Mouse (Mus musculus) hindbrain, embryonic 13.5 days (tissue): ENCODE results near the gene Gstp2. TPM values are rescaled to one million over a fixed set of nuclear protein-coding genes. Genes with fewer than 3 reads are reported as not detected.
"Not testable (repeated sequence)": the region's sequence is repeated elsewhere in the genome, so short reads cannot be mapped to it uniquely, and the experiment has no call there.

Experiments
- ATAC-seq: fragments of 200-750 bp; cut with Nextera tagmentation; 2 replicates; pipeline ENCODE4 v1.8.0; 2017; ENCODE audit warnings: moderate TSS enrichment; ENCODE audit not compliant: low FRiP score
- H3K27ac ChIP-seq: fragments of 300-500 bp; sonication (generic); 2 replicates; pipeline ENCODE4 v1.5.1; 2015; ENCODE audit warnings: inconsistent platforms, mild to moderate bottlenecking, moderate library complexity
- H3K27me3 ChIP-seq: fragments of 300-500 bp; sonication (generic); 2 replicates; pipeline ENCODE4 v1.6.1; 2015; ENCODE audit warnings: mild to moderate bottlenecking, inconsistent platforms
- H3K36me3 ChIP-seq: fragments of 300-500 bp; sonication (generic); 2 replicates; pipeline ENCODE4 v1.6.1; 2015; ENCODE audit warnings: mild to moderate bottlenecking, inconsistent platforms
- H3K4me1 ChIP-seq: fragments of 300-500 bp; sonication (generic); replicated peaks from 2 replicates; pipeline ENCODE4 v1.6.1; 2015; ENCODE audit warnings: inconsistent platforms
- H3K4me2 ChIP-seq: fragments of 300-500 bp; sonication (generic); 2 replicates; pipeline ENCODE4 v1.6.1; 2015; ENCODE audit warnings: inconsistent platforms, mild to moderate bottlenecking, moderate library complexity
- H3K4me3 ChIP-seq: fragments of 300-500 bp; sonication (generic); 2 replicates; pipeline ENCODE4 v1.5.1; 2015; ENCODE audit warnings: mild to moderate bottlenecking, inconsistent platforms
- H3K9ac ChIP-seq: fragments of 300-500 bp; sonication (generic); 2 replicates; pipeline ENCODE4 v1.6.1; 2015; ENCODE audit warnings: mild to moderate bottlenecking, inconsistent platforms
- H3K9me3 ChIP-seq: fragments of 300-500 bp; sonication (generic); 2 replicates; pipeline ENCODE4 v1.6.1; 2016; ENCODE audit warnings: inconsistent platforms
- whole genome bisulfite sequencing: fragments of 180-500 bp; shearing (Covaris S2); methylation state at CpG from one replicate; pipeline ENCODE4 v1.1.7; 2015; 5-methylcytosine and 5-hydroxymethylcytosine counted together
- polyA plus RNA-seq: library from polyadenylated mRNA; unstranded; fragments of >200 nt; fragmentation: Nextera tagmentation; extraction: Ambion mirVana; gene quantifications from 2 replicates; pipeline ENCODE4 v1.2.1, GENCODE M21; 2015

The Gstp2 gene
- polyA plus RNA-seq, 1 experiment from 2014 or later, result 1.4 TPM

DNA sequence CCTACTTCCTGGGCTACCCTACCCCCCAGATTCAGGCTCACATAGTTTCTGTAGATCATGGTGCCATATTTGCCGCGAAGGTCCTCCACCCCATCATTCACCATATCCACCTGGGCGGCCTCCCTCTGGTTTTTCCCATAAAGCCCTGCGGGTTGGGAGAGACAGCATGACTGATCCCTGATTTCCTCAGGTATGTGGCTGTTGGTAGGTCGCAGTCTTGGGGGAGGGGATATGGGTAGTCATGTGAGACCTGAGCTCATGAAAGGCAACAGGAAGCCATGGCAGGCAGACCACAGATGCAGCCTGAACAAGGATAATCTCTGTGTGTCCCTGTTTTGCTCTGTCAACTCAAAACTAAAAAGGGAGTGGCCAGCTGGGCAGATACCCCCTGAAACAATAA lies 4.9 kb downstream of the Gstp2 start:
- peaks cover 21% of the 10 kb centered on the region for H3K4me1 ChIP-seq
- not testable (repeated sequence) for H3K9me3 ChIP-seq, ATAC-seq, H3K27me3 ChIP-seq, H3K4me2 ChIP-seq, H3K36me3 ChIP-seq, H3K9ac ChIP-seq, H3K4me3 ChIP-seq, H3K27ac ChIP-seq
- whole genome bisulfite sequencing, result 88% methylated on average over 5 of the region's 5 CpGs

DNA sequence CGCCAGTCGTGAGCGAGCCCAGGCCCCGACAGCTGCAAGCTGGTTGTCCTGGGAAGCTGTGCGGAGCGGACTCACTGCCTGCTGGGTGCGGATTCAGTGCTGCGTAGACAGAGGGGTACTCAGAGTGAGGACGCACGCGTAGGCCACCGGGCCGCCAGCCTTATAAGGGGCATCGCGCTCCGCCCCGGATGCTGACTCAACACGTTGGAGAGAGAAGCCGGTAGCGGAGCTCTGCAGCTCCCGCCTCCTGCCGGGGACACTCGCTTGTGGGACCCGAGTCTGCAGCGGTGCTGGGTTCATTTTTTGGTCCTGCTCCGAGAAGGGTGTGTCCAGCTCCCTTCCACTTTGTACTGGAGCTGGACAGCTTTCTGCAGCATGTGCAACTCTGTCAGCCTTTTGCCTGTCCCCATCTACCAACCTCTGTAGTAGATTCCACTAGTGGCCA lies 8.0 kb downstream of the Gstp2 start, which contains the start of gene Gstp1:
Gene Gstp1, minus strand, starts transcription at position 198 of the 445 bp plus-strand sequence.
- WGBS, result 1% methylated on average over 23 of the region's 26 CpGs

DNA sequence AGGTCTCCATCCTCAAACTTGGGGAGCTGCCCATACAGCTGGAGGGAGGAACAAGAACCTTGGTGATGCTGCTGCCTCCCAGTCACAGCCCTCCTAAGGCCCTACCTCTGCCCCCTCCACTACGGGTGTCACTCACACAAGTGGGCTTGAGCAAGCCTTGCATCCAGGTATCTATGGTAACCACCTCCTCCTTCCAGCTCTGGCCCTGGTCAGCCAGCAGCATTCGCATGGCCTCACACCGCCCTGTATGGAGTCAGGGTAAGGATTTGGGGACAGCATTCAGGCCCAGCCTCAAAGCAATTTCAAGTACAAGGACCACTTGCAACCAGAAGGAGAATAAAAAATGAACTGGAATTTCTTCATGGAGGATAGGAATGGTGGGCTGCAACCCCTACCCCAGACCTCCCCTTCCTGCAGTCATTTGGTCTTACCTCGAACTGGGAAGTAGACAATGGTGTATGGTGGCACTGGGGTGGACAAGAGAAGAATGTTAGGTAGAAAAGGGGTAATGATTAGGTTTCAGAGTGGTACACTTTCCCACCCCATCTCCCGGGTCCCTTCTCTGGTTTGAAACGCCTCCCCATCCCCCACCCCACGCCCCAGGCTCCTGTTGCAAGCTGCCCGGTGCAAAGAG lies 8.6 kb downstream of the Gstp2 start:
- 33% methylated on average over 8 of the region's 8 CpGs for WGBS
- Histone ChIP-seq H3K4me3 (peak overlapping the region; percentile 57), H3K9ac (peak overlapping the region; percentile 80), H3K4me1 (peaks cover 21% of the 10 kb centered on the region), H3K27ac (peak overlapping the region; percentile 64; the same call in 1 of the 2 replicates), H3K4me2 (peak overlapping the region; percentile 76)
- ATAC-seq, result peak; percentile 64
- not testable (repeated sequence) for H3K36me3 ChIP-seq, H3K9me3 ChIP-seq, H3K27me3 ChIP-seq

More for the DNA sequence above, 8.0 kb downstream of the Gstp2 start, which contains the start of gene Gstp1:
- H3K36me3 ChIP-seq, result no peaks in the 10 kb centered on the region
- no peaks in the 10 kb centered on the region for H3K27me3 ChIP-seq
- H3K27ac ChIP-seq, result peak within 1 kb of the TSS; percentile 64; the same call in 1 of the 2 replicates
- H3K4me1 ChIP-seq, result peaks cover 21% of the 10 kb centered on the region
- H3K4me3 ChIP-seq, result peak within 1 kb of the TSS; percentile 57
- H3K9ac ChIP-seq, result peak within 1 kb of the TSS; percentile 80
- H3K4me2 ChIP-seq, result peak within 1 kb of the TSS; percentile 76
- no peaks in the 10 kb centered on the region for H3K9me3 ChIP-seq
- ATAC-seq, result peak; percentile 83

DNA sequence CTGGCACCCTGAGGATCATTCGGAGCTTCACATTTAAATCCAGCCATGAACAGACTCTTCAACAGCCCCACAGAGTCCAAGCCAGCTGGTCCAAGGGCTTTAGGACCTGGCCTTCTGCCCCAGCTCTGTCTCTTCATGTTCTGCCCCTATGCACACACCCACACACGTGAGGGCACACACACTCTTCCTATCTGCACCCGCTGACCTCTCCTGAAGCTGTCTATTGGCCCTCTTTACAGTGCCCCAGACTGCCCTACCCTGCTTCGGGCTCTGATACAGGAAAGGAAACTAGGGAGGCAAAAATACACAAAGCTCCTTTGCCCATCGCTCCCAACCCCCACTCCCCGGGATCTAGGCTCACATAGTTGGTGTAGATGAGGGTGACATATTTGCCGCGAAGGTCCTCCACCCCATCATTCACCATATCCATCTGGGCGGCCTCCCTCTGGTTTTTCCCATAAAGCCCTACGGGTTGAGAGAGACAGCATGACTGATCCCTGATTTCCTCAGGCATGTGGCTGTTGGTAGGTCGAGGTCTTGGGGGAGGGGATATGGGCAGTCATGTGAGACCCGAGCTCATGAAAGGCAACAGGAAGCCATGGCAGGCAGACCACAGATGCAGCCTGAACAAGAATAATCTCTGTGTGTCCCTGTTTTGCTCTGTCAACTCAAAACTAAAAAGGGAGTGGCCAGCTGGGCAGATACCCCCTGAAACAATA lies 9.3 kb downstream of the Gstp2 start:
- no peak for ATAC-seq
- Histone ChIP-seq H3K27ac (no peak overlapping the region), H3K27me3 (no peaks in the 10 kb centered on the region), H3K9ac (no peak overlapping the region), H3K4me3 (no peak overlapping the region), H3K36me3 (no peaks in the 10 kb centered on the region), H3K4me2 (peak overlapping the region; percentile 34; the same call in 1 of the 2 replicates), H3K4me1 (peaks cover 21% of the 10 kb centered on the region), H3K9me3 (no peaks in the 10 kb centered on the region)
- WGBS, result 68% methylated on average over 12 of the region's 12 CpGs

DNA sequence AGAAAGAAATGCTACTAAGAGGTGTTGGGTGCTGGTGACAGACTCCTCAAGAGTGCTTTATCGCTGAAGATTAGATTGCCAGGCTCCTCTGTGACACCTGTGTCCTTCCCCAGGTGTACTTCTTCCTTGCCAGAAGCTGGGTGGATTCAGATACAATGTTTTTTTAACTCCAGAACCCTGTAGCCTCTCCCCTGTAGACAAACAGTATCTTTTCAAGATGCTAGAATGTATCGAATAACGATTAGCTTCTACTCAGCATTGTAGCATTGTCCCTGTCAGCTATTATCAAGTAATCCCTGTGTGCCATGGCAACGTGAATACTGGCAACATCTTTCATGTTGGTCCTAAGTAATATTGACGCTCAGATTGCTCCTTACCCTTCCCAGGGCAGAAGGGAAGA lies 12.1 kb downstream of the Gstp2 start:
- no peaks in the 10 kb centered on the region for H3K9me3 ChIP-seq
- no peaks in the 10 kb centered on the region for H3K36me3 ChIP-seq
- ATAC-seq, result no peak
- H3K4me2 ChIP-seq, result no peak overlapping the region
- H3K27ac ChIP-seq, result no peak overlapping the region
- 0 out of 2 replicates have a peak overlapping the region, but pooled peaks have one; percentile 19 for H3K9ac ChIP-seq
- 63% methylated on average over 5 of the region's 5 CpGs for WGBS
- no peaks in the 10 kb centered on the region for H3K27me3 ChIP-seq
- H3K4me1 ChIP-seq, result peaks cover 21% of the 10 kb centered on the region
- no peak overlapping the region for H3K4me3 ChIP-seq

DNA sequence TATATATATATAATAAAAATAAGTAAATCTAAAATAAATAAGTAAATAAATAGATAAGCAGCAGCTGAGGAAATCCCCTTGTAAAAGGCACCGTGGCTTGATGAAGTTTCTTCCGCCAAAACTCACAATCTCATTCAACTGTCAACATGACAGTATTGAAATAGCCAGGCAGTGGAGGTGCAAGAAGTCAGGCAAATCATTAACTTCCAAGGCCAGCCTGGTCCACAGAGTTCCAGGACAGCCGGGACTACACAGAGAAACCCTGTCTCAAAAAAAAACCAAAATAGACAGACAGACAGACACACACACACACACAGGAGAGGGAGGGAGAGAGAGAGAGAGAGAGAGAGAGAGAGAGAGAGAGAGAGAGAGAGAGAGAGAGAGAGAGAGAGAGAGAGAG lies 12.5 kb downstream of the Gstp2 start:
- Histone ChIP-seq H3K9me3 (no peaks in the 10 kb centered on the region), H3K9ac (no peak overlapping the region), H3K4me2 (no peak overlapping the region), H3K4me3 (no peak overlapping the region), H3K36me3 (no peaks in the 10 kb centered on the region), H3K27ac (no peak overlapping the region), H3K4me1 (peaks cover 20% of the 10 kb centered on the region), H3K27me3 (no peaks in the 10 kb centered on the region)
- no peak for ATAC-seq
- WGBS, result 73% methylated on average over 3 of the region's 3 CpGs

DNA sequence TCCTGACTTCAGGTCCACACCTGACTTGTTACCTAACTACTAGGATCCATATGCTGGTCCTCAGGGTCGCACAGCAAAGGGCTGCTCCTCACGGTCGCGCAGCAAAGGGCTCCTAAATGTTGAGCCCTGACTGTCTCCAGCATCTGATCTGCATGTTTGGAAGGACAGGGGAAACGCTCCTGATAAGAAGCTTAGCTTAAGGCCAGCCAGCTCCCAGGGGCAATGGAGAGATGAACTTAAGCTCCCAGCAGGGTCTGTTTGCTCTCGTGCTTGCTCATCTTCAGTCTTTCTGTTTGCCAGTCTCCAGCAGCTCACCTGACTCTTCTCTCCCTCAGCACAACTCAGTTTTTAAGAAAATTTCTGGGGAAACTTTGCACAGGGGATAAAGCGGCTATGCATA lies 13.2 kb downstream of the Gstp2 start:
- H3K36me3 ChIP-seq, result no peaks in the 10 kb centered on the region
- no peak overlapping the region for H3K4me3 ChIP-seq
- no peaks in the 10 kb centered on the region for H3K27me3 ChIP-seq
- 65% methylated on average over 7 of the region's 7 CpGs for WGBS
- no peak for ATAC-seq
- H3K27ac ChIP-seq, result no peak overlapping the region
- no peaks in the 10 kb centered on the region for H3K9me3 ChIP-seq
- peaks cover 15% of the 10 kb centered on the region for H3K4me1 ChIP-seq
- H3K4me2 ChIP-seq, result no peak overlapping the region
- no peak overlapping the region for H3K9ac ChIP-seq

DNA sequence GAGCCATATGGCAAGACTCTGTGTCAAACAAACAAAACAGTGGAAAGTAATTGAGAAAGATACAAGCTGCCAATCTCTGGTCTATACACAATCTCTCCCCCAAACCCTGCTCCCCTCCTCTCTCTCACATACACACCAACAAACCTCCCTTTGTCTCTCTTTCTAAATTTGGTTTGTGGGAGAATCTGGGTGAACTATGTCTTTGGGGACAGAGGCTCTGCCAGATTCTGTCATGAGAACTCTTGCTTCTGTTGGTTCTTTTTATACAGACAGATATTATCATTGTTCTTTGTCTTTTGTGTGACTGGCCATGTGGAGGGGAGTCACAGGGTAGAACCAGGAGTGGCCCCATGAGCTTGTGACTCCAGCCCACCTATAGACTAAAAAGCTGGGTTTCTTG lies 18.2 kb downstream of the Gstp2 start:
- Histone ChIP-seq H3K27ac (no peak overlapping the region), H3K4me3 (no peak overlapping the region), H3K9ac (no peak overlapping the region), H3K4me2 (no peak overlapping the region), H3K9me3 (no peaks in the 10 kb centered on the region), H3K36me3 (no peaks in the 10 kb centered on the region), H3K27me3 (no peaks in the 10 kb centered on the region), H3K4me1 (no peaks in the 10 kb centered on the region)
- ATAC-seq, result no peak

DNA sequence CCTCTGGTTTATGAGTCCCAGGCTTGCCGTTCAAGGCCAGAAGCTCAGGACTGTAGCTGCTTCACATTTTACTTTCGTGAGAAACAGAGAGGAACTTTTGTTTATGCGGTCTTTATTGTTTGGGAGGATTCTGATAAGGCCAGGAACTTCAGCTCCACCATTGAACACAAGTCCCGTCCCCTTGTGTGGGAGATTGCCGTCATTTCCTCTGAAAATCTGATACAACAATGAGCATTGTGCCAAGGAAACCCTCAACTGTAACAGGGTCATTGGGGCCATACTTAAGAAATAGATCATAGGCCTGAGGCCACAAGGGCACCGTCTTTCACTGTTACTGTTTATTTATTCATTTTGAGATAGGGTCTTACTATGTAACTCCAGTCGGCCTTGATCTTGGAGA lies 22.6 kb downstream of the Gstp2 start:
- no peak for ATAC-seq
- Histone ChIP-seq H3K36me3 (no peaks in the 10 kb centered on the region), H3K27ac (no peak overlapping the region), H3K4me3 (no peak overlapping the region), H3K4me2 (no peak overlapping the region), H3K4me1 (0 out of 2 replicates have a peak, but pooled peaks cover 4% of the 10 kb centered on the region), H3K27me3 (peaks cover 4% of the 10 kb centered on the region; the same call in 1 of the 2 replicates), H3K9ac (no peak overlapping the region), H3K9me3 (no peaks in the 10 kb centered on the region)
- 83% methylated on average over 7 of the region's 7 CpGs for WGBS

DNA sequence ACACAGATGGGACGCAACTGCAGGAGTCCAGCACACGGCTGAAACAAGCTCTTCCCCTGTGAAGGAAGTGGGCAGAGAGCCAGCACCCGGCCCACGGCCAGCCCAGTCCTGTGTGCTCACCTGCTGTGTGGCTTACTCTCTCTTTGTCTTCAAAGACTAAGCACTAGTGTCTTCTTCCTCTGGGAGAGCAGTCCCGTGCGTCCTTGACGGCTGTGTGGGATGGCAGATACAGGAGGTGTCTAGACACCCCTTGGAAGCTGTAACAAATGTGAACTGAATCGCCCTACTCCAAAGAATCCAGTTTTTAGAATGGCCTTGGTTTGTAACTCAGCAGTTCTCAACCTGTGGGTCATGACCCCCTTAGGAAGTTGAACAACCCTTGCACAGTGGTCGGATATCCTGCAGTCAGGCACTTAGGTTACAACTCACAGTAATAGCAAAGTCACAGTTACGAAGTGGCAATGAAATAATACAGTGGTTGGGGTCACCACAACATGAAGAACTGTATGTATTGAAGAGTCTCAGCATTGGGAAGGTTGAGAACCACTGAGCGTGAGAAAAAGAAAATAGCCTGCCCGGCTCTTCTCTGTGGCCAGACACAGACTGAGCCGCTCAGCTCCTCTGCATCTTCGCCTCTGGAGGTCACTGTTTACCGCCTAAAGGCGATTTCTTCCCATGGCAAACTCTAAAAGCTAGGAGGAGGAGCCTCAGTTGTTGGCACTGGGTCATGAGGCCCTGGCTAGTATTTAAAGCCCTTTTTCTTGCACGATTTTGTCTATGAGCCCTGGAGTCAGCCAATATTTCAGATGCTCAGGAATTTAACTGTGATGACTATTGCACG lies 26.9 kb downstream of the Gstp2 start:
- H3K27ac ChIP-seq, result no peak overlapping the region
- 29% methylated on average over 18 of the region's 18 CpGs for WGBS
- peak; percentile 87; the same call in 1 of the 2 replicates for ATAC-seq
- H3K4me2 ChIP-seq, result no peak overlapping the region
- H3K9ac ChIP-seq, result no peak overlapping the region
- H3K9me3 ChIP-seq, result no peaks in the 10 kb centered on the region
- H3K4me1 ChIP-seq, result 0 out of 2 replicates have a peak, but pooled peaks cover 4% of the 10 kb centered on the region
- H3K4me3 ChIP-seq, result no peak overlapping the region
- H3K27me3 ChIP-seq, result peaks cover 4% of the 10 kb centered on the region; the same call in 1 of the 2 replicates
- H3K36me3 ChIP-seq, result no peaks in the 10 kb centered on the region

DNA sequence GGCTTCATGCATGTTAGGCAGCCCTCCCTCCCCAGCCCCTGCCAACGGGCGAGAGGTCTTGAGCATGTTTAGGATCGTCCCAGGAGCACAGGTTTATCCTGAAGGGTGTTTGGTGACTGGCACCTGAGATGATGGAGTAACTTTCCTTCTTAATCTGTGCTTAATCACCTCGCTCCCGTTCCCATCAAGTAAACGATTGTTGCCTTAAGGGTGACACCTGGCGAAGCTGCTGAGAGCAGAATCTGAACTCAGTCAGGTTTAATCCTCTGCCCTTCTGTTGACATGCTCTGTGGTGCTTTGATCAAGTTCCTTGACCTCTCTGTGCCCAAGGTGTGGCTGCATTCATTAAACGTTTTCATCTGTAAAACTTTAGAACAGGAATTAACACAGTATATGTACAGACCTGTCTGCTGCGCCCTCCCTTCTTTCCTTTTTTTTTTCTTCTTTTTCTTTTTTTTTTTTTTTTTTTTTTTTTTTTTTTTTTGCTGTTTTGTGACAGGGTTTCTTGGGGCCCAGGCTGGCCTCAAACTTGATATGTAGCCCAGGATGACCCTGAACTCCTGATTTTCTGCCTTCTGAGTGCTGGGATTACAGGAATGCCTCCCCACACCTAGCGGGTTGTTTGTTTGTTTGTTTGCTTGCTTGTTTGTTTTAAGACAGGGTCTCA lies 27.8 kb downstream of the Gstp2 start:
- H3K4me2 ChIP-seq, result no peak overlapping the region
- H3K27me3 ChIP-seq, result peaks cover 4% of the 10 kb centered on the region; the same call in 1 of the 2 replicates
- no peak overlapping the region for H3K9ac ChIP-seq
- no peaks in the 10 kb centered on the region for H3K9me3 ChIP-seq
- no peaks in the 10 kb centered on the region for H3K36me3 ChIP-seq
- H3K27ac ChIP-seq, result no peak overlapping the region
- 74% methylated on average over 10 of the region's 10 CpGs for WGBS
- ATAC-seq, result no peak
- H3K4me3 ChIP-seq, result no peak overlapping the region
- H3K4me1 ChIP-seq, result 0 out of 2 replicates have a peak, but pooled peaks cover 4% of the 10 kb centered on the region
